Mouse (Mus musculus) forebrain, embryonic 15.5 days (tissue): ENCODE data around the gene Cdkal1. TPM values are rescaled to one million over a fixed set of nuclear protein-coding genes. Genes with fewer than 3 reads are reported as not detected.

ENCODE experiments used
- ATAC-seq: fragments of 200-750 bp; cut with Nextera tagmentation; replicated peaks from 2 replicates; pipeline ENCODE4 v1.8.0; 2017; ENCODE audit warnings: mild to moderate bottlenecking, moderate TSS enrichment, moderate library complexity
- H3K27ac ChIP-seq: fragments of 300-500 bp; sonication (generic); replicated peaks from 2 replicates; pipeline ENCODE4 v1.5.1; 2015; ENCODE audit warnings: mild to moderate bottlenecking, inconsistent platforms
- H3K27me3 ChIP-seq: fragments of 300-500 bp; sonication (generic); 2 replicates; pipeline ENCODE4 v1.6.1; 2015; ENCODE audit warnings: inconsistent platforms
- H3K36me3 ChIP-seq: fragments of 300-500 bp; sonication (generic); 2 replicates; pipeline ENCODE4 v1.6.1; 2015; ENCODE audit warnings: mild to moderate bottlenecking, inconsistent platforms
- H3K4me1 ChIP-seq: fragments of 300-500 bp; sonication (generic); 2 replicates; pipeline ENCODE4 v1.6.1; 2015; ENCODE audit warnings: inconsistent platforms
- H3K4me2 ChIP-seq: fragments of 300-500 bp; sonication (generic); replicated peaks from 2 replicates; pipeline ENCODE4 v1.6.1; 2015; ENCODE audit warnings: mild to moderate bottlenecking, inconsistent platforms
- H3K4me3 ChIP-seq: fragments of 300-500 bp; sonication (generic); 2 replicates; pipeline ENCODE4 v1.5.1; 2015; ENCODE audit warnings: mild to moderate bottlenecking, inconsistent platforms
- H3K9ac ChIP-seq: fragments of 300-500 bp; sonication (generic); replicated peaks from 2 replicates; pipeline ENCODE4 v1.6.1; 2015; ENCODE audit warnings: mild to moderate bottlenecking, inconsistent platforms
- H3K9me3 ChIP-seq: fragments of 300-500 bp; sonication (generic); 2 replicates; pipeline ENCODE4 v1.6.1; 2016; ENCODE audit warnings: inconsistent platforms
- WGBS: fragments of 180-500 bp; shearing (Covaris S2); methylation state at CpG from one replicate; pipeline ENCODE4 v1.1.7; 2015; ENCODE audit warnings: mixed read lengths; 5-methylcytosine and 5-hydroxymethylcytosine counted together
- polyA plus RNA-seq: library from polyadenylated mRNA; unstranded; fragments of >200 nt; fragmentation: Nextera tagmentation; extraction: Ambion mirVana; gene quantifications from 2 replicates; pipeline ENCODE4 v1.2.1, GENCODE M21; 2015

The Cdkal1 gene
- polyA plus RNA-seq = 27.8 and 28.0 TPM in 2 replicates

DNA sequence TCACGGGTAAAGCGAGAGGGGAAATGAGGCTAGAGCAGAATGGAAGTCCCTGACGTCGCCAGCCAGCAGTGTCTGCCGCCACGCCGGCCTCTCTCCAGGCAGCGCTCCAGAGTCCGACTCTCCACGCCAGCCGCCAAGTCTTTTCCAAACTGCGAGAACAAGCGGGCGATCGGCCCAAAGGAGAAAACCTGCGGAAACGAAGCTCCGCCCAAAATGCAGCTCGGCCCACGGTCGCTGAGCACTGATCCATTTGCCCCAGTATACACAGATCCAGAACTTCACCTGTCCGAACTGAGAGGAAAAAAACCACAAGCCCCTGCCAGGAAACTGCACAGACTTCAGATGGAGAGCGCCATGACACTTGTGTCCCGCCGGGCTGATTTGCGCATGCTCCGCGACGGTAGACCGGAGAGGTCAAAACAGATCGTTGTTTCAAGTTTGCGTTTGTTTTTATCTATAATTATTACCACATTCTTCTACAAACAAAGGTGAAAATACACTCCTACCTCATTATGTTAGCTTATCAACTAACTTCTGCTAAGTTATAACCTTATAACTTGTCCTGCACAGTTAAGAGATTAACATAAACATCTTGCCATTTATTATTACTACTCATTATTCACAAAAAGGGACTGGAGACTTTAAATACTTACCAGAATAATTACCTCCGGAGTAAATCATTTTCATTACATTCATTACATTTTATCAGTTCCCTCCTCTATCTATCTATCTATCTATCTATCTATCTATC is at the start of gene Cdkal1:
Cdkal1 (minus strand) TSS at position 394 of the 751 bp plus-strand sequence.
- Histone ChIP-seq H3K4me2 (peak within 1 kb of the TSS; percentile 72), H3K4me3 (peak within 1 kb of the TSS; percentile 91), H3K4me1 (peaks cover 22% of the 10 kb centered on the region), H3K27ac (peak within 1 kb of the TSS; percentile 85), H3K9ac (peak within 1 kb of the TSS; percentile 80), H3K36me3 (peaks cover 3% of the 10 kb centered on the region; the same call in 1 of the 2 replicates), H3K9me3 (no peaks in the 10 kb centered on the region), H3K27me3 (no peaks in the 10 kb centered on the region)
- peak; percentile 92 for ATAC-seq
- WGBS = under 1% methylated on average over 33 of the region's 33 CpGs

DNA sequence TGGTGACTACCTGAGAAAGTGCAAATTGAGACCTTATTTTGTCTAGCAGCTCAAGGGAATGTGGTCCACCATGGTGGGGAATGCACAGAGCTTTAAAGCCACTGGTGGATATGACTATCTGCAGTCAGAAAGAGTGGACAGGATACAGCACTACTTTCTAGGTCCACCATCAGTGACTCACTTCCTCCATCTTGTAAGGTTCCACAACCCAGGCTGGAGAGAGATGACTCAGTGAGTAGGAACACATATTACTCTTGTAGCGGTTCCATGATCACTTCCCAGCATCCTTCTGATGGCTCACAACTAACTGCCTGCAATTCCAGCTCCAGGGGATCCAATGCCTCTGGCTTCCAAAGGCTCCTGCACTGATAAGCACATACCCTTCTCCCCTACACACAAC is 47.9 kb upstream of the Cdkal1 start:
- no peaks in the 10 kb centered on the region for H3K4me1 ChIP-seq
- no peak overlapping the region for H3K27ac ChIP-seq
- H3K27me3 ChIP-seq = no peaks in the 10 kb centered on the region
- H3K9me3 ChIP-seq = 0 out of 2 replicates have a peak, but pooled peaks cover 3% of the 10 kb centered on the region
- H3K4me2 ChIP-seq = no peak overlapping the region
- 96% methylated on average over 1 of the region's 1 CpGs for WGBS
- H3K36me3 ChIP-seq = peaks cover 27% of the 10 kb centered on the region
- no peak for ATAC-seq
- no peak overlapping the region for H3K4me3 ChIP-seq
- no peak overlapping the region for H3K9ac ChIP-seq

DNA sequence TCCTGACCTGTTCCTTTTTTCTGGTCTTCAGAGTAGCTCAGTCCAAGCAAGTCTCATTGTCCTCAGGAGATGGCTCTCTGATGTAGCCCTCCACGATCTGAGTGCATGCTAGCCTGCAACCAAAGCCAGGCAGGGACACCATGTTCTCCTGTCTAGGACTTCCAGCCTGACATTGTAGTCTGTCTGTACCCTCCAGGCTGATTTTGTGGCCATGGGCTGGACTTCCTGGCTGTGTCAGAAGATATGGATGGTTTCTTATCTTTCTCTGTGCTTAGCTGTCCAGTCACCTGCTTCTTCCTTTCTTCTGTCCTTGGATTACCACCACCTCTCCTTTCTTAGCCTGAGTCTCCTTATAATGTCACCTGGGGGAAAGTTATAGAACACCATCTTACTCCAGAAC is 47.2 kb upstream of the Cdkal1 start:
- Histone ChIP-seq H3K4me3 (no peak overlapping the region), H3K9ac (no peak overlapping the region), H3K27ac (no peak overlapping the region), H3K27me3 (no peaks in the 10 kb centered on the region), H3K4me1 (no peaks in the 10 kb centered on the region), H3K4me2 (no peak overlapping the region), H3K36me3 (peaks cover 24% of the 10 kb centered on the region), H3K9me3 (0 out of 2 replicates have a peak, but pooled peaks cover 3% of the 10 kb centered on the region)
- 97% methylated on average over 1 of the region's 1 CpGs for WGBS
- ATAC-seq = no peak

DNA sequence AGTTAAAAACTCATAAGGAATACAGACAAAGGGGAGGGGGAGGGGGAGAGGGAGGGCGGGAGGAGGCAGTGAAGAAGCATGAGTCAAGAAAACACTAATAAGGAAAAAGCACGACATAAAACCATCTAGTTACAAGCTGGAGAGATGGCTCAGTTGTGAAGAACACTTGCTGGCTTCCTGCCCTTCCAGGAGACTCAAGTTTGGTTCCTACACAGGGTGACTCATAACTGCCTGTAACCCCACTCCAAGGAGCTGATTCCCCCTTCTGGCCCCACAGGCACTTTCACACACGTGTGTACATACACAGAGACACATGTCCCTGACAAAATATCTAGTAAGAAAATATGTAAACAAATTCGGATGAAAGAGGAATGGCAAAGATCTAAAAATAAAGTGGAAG is 46.2 kb upstream of the Cdkal1 start:
- Histone ChIP-seq H3K4me2 (no peak overlapping the region), H3K9ac (no peak overlapping the region), H3K27ac (no peak overlapping the region), H3K36me3 (peaks cover 18% of the 10 kb centered on the region), H3K4me1 (no peaks in the 10 kb centered on the region), H3K4me3 (no peak overlapping the region), H3K9me3 (0 out of 2 replicates have a peak, but pooled peaks cover 3% of the 10 kb centered on the region), H3K27me3 (no peaks in the 10 kb centered on the region)
- no peak for ATAC-seq
- 72% methylated on average over 4 of the region's 4 CpGs for WGBS

DNA sequence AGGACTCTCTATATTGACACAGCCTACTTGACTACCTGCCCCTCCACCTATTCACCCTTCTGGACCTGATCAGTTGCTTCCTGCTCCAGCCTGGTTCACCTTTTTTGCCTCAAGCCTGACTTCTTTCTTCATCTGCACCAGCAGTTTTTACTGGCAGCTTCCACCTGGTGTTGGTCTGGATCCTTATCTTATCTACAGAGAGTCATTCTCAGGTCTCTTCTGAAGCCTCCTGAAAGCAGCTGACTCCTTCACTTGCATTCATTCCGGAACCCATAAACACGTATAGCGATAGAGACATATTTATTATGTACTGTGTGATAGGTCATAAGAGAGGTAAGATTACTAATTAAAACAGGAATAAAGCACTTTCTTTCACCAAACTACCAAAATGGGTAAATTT is 11.3 kb upstream of the Cdkal1 start:
- no peak overlapping the region for H3K27ac ChIP-seq
- no peaks in the 10 kb centered on the region for H3K27me3 ChIP-seq
- H3K4me2 ChIP-seq = no peak overlapping the region
- no peaks in the 10 kb centered on the region for H3K9me3 ChIP-seq
- no peaks in the 10 kb centered on the region for H3K36me3 ChIP-seq
- 95% methylated on average over 3 of the region's 3 CpGs for WGBS
- H3K9ac ChIP-seq = no peak overlapping the region
- H3K4me3 ChIP-seq = no peak overlapping the region
- H3K4me1 ChIP-seq = no peaks in the 10 kb centered on the region
- ATAC-seq = no peak

DNA sequence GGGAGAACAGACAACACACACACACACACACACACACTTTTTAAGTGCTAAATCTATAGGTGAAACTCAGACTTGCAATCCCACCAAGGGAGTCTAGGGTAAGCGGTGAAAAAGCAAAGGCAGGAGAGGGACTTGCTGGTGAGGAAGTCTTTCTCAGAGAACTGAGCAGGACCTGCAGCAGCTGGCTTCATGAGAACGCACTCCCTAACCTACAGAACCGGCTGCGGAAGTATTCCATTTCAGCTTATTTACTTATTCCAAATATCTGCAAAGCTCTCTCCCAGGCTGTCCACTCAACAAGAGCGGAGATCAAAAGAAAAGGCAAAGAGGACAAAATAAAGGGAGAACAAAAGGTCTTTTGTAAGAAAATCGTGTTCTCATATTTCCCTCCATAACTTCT is 8.9 kb upstream of the Cdkal1 start:
- Histone ChIP-seq H3K9ac (no peak overlapping the region), H3K4me1 (no peaks in the 10 kb centered on the region), H3K27ac (no peak overlapping the region), H3K4me3 (no peak overlapping the region), H3K4me2 (no peak overlapping the region), H3K36me3 (no peaks in the 10 kb centered on the region), H3K27me3 (no peaks in the 10 kb centered on the region), H3K9me3 (no peaks in the 10 kb centered on the region)
- WGBS = 50% methylated on average over 6 of the region's 6 CpGs
- ATAC-seq = no peak

DNA sequence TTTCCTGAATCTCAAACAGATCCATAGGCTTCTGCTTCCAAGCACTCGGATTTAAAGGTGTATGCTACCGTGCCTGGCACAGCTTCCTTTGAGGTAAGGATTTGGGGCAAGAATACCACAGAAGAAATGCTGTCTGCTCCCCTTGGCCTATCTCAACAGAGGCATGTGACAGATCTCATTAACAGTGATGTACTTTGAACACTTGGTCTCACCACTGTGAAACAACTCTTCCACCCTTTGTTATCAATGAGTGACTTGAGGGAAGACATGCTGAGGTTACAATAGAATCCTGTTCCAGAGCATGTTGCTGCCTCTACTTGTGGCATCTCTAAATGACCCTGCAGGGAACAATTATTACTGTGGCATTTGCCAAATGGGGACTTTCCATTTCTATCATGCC is 4.6 kb upstream of the Cdkal1 start:
- H3K36me3 ChIP-seq = no peaks in the 10 kb centered on the region
- no peaks in the 10 kb centered on the region for H3K27me3 ChIP-seq
- no peaks in the 10 kb centered on the region for H3K9me3 ChIP-seq
- 75% methylated on average over 2 of the region's 2 CpGs for WGBS
- no peak overlapping the region for H3K4me3 ChIP-seq
- no peak overlapping the region for H3K4me2 ChIP-seq
- no peak overlapping the region for H3K9ac ChIP-seq
- H3K4me1 ChIP-seq = 0 out of 2 replicates have a peak, but pooled peaks cover under 1% of the 10 kb centered on the region
- no peak for ATAC-seq
- H3K27ac ChIP-seq = no peak overlapping the region

DNA sequence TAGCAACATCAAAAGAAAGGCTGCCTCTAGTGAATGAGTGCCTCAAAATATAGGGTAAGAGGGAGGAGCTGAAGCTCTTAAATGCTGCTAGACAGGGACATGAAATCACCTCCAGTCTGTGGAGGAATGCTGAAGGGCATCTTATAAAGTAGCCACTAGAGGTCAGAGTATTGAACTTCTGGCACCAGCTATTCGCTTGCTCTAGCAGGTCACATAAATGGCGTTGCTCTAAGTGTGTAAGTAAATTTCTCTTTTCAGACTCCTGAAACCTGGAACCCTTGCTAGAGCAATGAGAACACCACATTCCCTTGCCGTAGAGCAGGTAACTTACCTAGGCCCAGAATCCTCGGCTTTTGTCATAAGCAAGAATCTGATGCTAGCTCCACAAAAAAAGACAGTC is 2.0 kb upstream of the Cdkal1 start:
- ATAC-seq = no peak

DNA sequence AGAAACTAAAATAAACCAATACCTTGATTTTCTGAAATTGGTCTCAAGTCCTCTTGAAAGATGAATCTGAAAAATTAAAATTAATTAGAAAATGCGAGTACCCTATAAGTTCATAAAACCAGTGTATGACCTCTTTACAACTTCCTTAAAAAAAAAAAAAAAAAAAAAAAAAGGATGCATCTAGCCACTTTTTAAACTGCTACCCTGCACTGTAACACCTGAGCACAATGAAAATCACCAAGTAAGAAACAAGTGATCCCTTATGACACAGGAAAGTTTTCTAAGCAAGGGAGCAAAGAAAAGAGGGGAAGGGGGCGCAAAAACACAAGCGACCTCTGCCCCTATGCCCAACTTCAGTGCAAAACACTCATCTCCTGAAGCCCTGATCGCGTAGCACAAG is 598 bp downstream of the Cdkal1 start:
- whole genome bisulfite sequencing = 2% methylated on average over 5 of the region's 5 CpGs
- peaks cover 3% of the 10 kb centered on the region; the same call in 1 of the 2 replicates for H3K36me3 ChIP-seq
- H3K9me3 ChIP-seq = no peaks in the 10 kb centered on the region
- H3K4me3 ChIP-seq = peak overlapping the region; percentile 91
- peak overlapping the region; percentile 72 for H3K4me2 ChIP-seq
- no peaks in the 10 kb centered on the region for H3K27me3 ChIP-seq
- H3K9ac ChIP-seq = peak overlapping the region; percentile 80
- H3K27ac ChIP-seq = peak overlapping the region; percentile 85
- ATAC-seq = no peak; the same call in 1 of the 2 replicates
- peaks cover 22% of the 10 kb centered on the region for H3K4me1 ChIP-seq

More for the DNA sequence above, 2.0 kb upstream of the Cdkal1 start:
- Histone ChIP-seq H3K4me1 (peaks cover 22% of the 10 kb centered on the region), H3K4me2 (no peak overlapping the region), H3K27me3 (no peaks in the 10 kb centered on the region), H3K9me3 (no peaks in the 10 kb centered on the region), H3K27ac (no peak overlapping the region), H3K36me3 (no peaks in the 10 kb centered on the region), H3K9ac (no peak overlapping the region), H3K4me3 (no peak overlapping the region)
- WGBS = 29% methylated on average over 4 of the region's 4 CpGs

DNA sequence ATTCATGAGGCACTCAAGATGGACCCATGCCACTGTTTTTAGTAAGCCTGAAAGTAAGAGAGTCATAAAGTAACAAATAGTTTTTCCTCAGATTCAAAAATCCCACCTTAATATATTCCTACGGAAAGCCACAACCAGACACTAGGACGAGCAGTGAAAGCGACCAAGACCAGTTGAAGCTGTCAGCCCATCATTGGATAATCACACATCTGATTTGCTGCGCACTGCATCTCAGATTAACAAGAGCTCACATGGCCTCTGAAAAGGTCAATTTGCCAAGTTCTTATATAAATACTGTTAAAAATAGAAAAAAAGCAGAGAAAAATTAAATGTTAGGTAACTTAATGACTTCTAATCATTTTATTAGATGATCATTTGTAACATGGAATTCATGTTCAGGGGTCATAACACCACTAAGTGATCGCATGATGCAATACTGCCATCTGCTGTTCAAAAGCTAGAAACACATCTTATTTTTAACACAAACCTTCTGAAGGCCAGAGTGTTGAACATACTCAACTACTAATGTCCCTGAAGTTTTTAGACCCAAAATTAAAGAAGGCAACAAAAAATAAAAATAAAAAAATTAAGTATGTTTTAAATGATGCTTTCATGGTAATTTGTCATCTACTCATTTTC is 16.9 kb downstream of the Cdkal1 start:
- WGBS = 51% methylated on average over 5 of the region's 5 CpGs

DNA sequence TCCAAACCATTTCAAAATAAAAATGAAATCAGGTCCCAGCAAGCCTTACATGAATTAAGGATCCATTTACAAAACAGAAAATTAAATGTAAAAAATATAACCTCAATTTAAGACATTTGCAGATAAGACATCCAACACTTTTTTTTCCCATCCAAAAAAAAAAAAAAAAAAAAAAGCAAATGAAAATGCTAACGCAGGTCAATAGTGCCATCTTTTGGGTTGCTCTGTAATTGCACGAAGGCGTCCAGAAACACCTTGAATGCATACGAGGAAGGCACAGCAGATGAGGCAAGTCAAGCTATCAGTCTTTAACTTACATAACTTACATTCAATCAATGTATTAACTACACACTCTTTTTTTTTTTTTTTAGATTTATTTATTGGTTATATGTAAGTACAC is 20.3 kb downstream of the Cdkal1 start:
- Histone ChIP-seq H3K9ac (no peak overlapping the region), H3K27me3 (no peaks in the 10 kb centered on the region), H3K4me3 (no peak overlapping the region), H3K36me3 (no peaks in the 10 kb centered on the region), H3K4me1 (peaks cover 45% of the 10 kb centered on the region), H3K27ac (no peak overlapping the region), H3K4me2 (no peak overlapping the region), H3K9me3 (no peaks in the 10 kb centered on the region)
- ATAC-seq = no peak
- WGBS = 26% methylated on average over 4 of the region's 4 CpGs

More for the DNA sequence above, 16.9 kb downstream of the Cdkal1 start:
- no peak overlapping the region for H3K4me2 ChIP-seq
- H3K4me1 ChIP-seq = peaks cover 18% of the 10 kb centered on the region
- no peaks in the 10 kb centered on the region for H3K27me3 ChIP-seq
- H3K27ac ChIP-seq = no peak overlapping the region
- no peak overlapping the region for H3K4me3 ChIP-seq
- ATAC-seq = 0 out of 2 replicates have a peak, but pooled peaks have one; percentile 49
- H3K9me3 ChIP-seq = no peaks in the 10 kb centered on the region
- no peak overlapping the region for H3K9ac ChIP-seq
- 0 out of 2 replicates have a peak, but pooled peaks cover 3% of the 10 kb centered on the region for H3K36me3 ChIP-seq

DNA sequence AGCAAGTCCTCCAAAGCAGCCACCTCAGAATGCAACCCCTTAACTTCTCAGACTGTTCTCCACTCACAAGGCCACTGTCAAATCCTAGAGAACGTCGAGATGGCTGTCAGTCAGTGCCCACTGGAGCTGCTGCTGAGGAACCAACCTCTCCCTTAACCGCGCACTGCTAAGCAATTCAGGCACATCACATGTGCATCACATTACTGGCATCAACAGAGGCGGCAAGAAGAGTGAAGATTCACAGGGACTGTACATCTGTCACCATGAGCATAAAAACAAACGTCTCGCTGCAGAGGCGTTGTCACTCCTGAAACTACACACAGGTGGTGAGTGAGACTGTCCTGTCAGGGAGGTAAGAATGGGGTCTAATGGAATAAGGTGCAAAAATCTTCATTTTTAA is 21.7 kb downstream of the Cdkal1 start:
- ATAC-seq = 0 out of 2 replicates have a peak, but pooled peaks have one; percentile 30
- H3K9me3 ChIP-seq = no peaks in the 10 kb centered on the region
- H3K27me3 ChIP-seq = no peaks in the 10 kb centered on the region
- H3K4me3 ChIP-seq = no peak overlapping the region
- H3K36me3 ChIP-seq = no peaks in the 10 kb centered on the region
- no peak overlapping the region for H3K9ac ChIP-seq
- peaks cover 45% of the 10 kb centered on the region for H3K4me1 ChIP-seq
- peak overlapping the region; percentile 74 for H3K27ac ChIP-seq
- 44% methylated on average over 8 of the region's 8 CpGs for WGBS
- H3K4me2 ChIP-seq = no peak overlapping the region
